Mouse (Mus musculus) forebrain, embryonic 10.5 days (tissue): ENCODE results near the gene Pola2. TPM values are rescaled to one million over a fixed set of nuclear protein-coding genes. Genes with fewer than 3 reads are reported as not detected.
A peak's percentile ranks its signal among the peaks of the same experiment; 100 is the strongest.

ENCODE experiments used
- DNase-seq: peaks from one replicate; pipeline ENCODE4 v3.0.0-alpha.2; 2017; ENCODE audit warnings: low spot score; ENCODE audit errors: extremely low spot score
- H3K27ac ChIP-seq: fragments of 300-500 bp; sonication (generic); 2 replicates; pipeline ENCODE4 v1.5.1; 2016; ENCODE audit warnings: mild to moderate bottlenecking
- H3K27me3 ChIP-seq: fragments of 300-500 bp; sonication (generic); 2 replicates; pipeline ENCODE4 v1.6.1; 2016; ENCODE audit warnings: mild to moderate bottlenecking; ENCODE audit not compliant: poor library complexity, severe bottlenecking
- H3K36me3 ChIP-seq: fragments of 300-500 bp; sonication (generic); replicated peaks from 2 replicates; pipeline ENCODE4 v1.6.1; 2016; ENCODE audit warnings: mild to moderate bottlenecking, moderate library complexity
- H3K4me1 ChIP-seq: fragments of 300-500 bp; sonication (generic); 2 replicates; pipeline ENCODE4 v1.6.1; 2016
- H3K4me3 ChIP-seq: fragments of 300-500 bp; sonication (generic); 2 replicates; pipeline ENCODE4 v1.5.1; 2016; ENCODE audit warnings: mild to moderate bottlenecking, moderate library complexity
- H3K9me3 ChIP-seq: fragments of 300-500 bp; sonication (generic); 2 replicates; pipeline ENCODE4 v1.6.1; 2016; ENCODE audit warnings: mild to moderate bottlenecking, moderate library complexity
- WGBS: fragments of 180-500 bp; shearing (Covaris S2); methylation state at CpG from one replicate; pipeline ENCODE4 v1.1.7; 2016; 5-methylcytosine and 5-hydroxymethylcytosine counted together
- polyA plus RNA-seq: library from polyadenylated mRNA; unstranded; fragments of >200 nt; fragmentation: Nextera tagmentation; extraction: Ambion mirVana; gene quantifications from 2 replicates; pipeline ENCODE4 v1.2.1, GENCODE M21; 2016

The Pola2 gene
- polyA plus RNA-seq, 1 experiment from 2014 or later: 122 TPM

DNA sequence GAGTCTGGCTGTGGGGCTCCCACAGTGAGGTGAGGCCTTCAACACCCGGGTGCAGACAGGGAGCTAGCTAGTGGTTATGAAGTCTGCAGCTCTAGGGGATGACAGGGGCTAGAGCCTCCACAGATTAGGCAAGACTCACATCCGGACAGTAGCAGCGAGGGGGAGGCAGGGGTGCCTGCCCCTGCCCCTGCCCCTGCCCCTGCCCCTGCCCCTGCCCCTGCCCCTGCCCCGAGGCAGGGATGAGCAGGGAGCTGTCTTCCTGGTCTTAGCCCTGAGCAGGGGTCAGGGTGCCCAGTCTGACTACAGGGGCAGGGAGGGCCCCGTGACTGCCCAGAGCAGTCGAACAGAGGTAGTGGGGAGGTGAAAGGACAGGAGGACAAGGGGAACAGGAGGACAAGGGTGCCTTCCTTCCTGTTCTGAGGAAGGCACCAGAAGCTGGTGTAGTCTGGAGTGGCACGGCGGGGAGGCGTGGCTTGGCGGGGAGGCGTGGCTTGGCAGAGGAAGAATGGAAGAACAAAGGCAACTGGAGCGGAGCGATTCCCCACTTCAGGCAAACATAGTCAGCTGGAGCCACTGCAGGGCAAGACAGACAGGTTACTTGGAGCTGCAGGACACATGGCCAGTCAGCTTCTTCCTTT lies 24.9 kb upstream of the Pola2 start:
- Histone ChIP-seq H3K27ac (peak overlapping the region; percentile 85), H3K9me3 (no peaks in the 10 kb centered on the region), H3K27me3 (no peaks in the 10 kb centered on the region), H3K4me1 (peaks cover 26% of the 10 kb centered on the region), H3K4me3 (peak overlapping the region; percentile 33), H3K36me3 (no peaks in the 10 kb centered on the region)
- peak; percentile 82 for DNase-seq
- WGBS: 10% methylated on average over 13 of the region's 13 CpGs

- no peaks in the 10 kb centered on the region for H3K36me3 ChIP-seq
- no peaks in the 10 kb centered on the region for H3K27me3 ChIP-seq
- H3K4me1 ChIP-seq: peaks cover 26% of the 10 kb centered on the region
- H3K4me3 ChIP-seq: no peak overlapping the region
- H3K9me3 ChIP-seq: no peaks in the 10 kb centered on the region
- no peak for DNase-seq
- 68% methylated on average over 5 of the region's 5 CpGs for WGBS
- peak overlapping the region; percentile 85 for H3K27ac ChIP-seq
These were observed 24.2 kb upstream of the Pola2 start for GRCm38 (mm10) chr19:5988027-5988814.

DNA sequence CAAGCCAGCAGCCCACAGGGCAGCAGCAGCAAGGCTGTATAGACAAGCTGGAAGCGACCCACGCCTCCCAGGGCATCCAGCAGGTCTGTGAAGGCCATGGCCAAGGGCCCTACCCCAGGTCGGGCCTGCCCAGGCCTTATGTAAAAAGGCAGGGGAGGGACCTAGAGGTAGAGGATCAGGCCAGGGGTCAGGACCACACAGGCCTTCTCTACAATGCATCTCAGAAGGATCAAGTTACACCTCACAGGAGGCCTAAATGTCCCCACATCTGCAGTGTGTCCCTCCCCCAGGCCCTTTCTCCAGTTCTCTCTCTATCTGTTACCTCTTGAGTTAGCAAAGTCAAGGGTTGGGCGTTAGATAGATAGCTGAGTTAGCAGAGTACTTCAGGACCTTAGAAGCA lies 22.0 kb upstream of the Pola2 start, which contains the start of gene Slc22a20:
TSS of gene Slc22a20 (minus strand) at position 101 of the 400 bp plus-strand sequence.
- H3K4me1 ChIP-seq: peaks cover 26% of the 10 kb centered on the region
- no peaks in the 10 kb centered on the region for H3K36me3 ChIP-seq
- H3K27me3 ChIP-seq: no peaks in the 10 kb centered on the region
- no peaks in the 10 kb centered on the region for H3K9me3 ChIP-seq
- DNase-seq: no peak
- H3K4me3 ChIP-seq: no peak within 1 kb of the TSS
- H3K27ac ChIP-seq: 0 out of 2 replicates have a peak within 1 kb of the TSS, but pooled peaks have one; percentile 30
- WGBS: 53% methylated on average over 4 of the region's 4 CpGs

GRCm38 (mm10) chr19:5980477-5980876 lies 16.5 kb upstream of the Pola2 start:
- H3K4me3 ChIP-seq: no peak overlapping the region
- no peak for DNase-seq
- H3K27me3 ChIP-seq: no peaks in the 10 kb centered on the region
- no peaks in the 10 kb centered on the region for H3K4me1 ChIP-seq
- no peaks in the 10 kb centered on the region for H3K36me3 ChIP-seq
- 87% methylated on average over 9 of the region's 9 CpGs for WGBS
- no peaks in the 10 kb centered on the region for H3K9me3 ChIP-seq
- no peak overlapping the region for H3K27ac ChIP-seq

DNA sequence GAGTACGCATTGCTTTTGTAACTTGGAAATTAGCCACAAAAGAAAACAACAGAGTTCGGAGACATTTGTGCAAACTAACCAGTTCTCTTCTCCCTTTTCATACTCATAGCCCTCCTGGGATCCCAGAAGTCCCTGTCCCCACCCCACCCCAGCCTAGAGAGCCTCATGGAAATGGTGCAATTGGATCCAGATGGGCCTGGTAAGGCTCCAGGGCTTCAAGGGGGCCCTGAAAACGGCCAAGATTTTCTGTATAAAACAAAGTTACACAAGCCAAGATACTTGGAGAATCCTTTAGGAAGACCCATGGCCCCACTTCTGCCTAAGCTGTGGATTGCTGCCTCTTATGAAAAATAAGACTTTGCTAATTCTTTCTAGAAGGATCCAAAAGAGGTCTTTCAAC lies 13.7 kb upstream of the Pola2 start:
- H3K9me3 ChIP-seq: no peaks in the 10 kb centered on the region
- no peaks in the 10 kb centered on the region for H3K4me1 ChIP-seq
- H3K36me3 ChIP-seq: no peaks in the 10 kb centered on the region
- H3K4me3 ChIP-seq: no peak overlapping the region
- DNase-seq: no peak
- 78% methylated on average over 3 of the region's 3 CpGs for WGBS
- H3K27me3 ChIP-seq: no peaks in the 10 kb centered on the region
- H3K27ac ChIP-seq: peak overlapping the region; percentile 16; the same call in 1 of the 2 replicates

DNA sequence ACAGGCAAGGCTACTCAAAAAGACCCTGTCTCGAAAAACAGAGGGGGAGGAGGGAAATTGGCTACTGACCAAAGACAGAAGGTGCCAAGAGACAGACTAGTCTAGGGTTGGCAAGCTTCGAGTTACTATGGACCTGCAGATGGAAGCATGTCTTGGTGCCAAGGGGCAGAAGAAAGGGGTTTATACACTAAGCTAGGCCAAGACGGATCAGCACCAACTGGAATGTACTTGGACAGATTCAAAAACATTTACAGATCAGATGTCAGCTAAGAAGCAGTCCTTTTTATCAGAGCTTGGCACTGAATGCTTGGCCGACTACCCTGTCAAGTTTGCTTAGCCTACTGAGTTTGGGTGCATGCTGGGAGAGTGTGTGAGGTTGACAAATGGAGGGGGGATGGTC lies 11.7 kb upstream of the Pola2 start:
- no peak for DNase-seq
- no peaks in the 10 kb centered on the region for H3K9me3 ChIP-seq
- H3K4me3 ChIP-seq: no peak overlapping the region
- H3K4me1 ChIP-seq: no peaks in the 10 kb centered on the region
- H3K27me3 ChIP-seq: no peaks in the 10 kb centered on the region
- H3K36me3 ChIP-seq: no peaks in the 10 kb centered on the region
- WGBS: 86% methylated on average over 4 of the region's 4 CpGs
- H3K27ac ChIP-seq: no peak overlapping the region

DNA sequence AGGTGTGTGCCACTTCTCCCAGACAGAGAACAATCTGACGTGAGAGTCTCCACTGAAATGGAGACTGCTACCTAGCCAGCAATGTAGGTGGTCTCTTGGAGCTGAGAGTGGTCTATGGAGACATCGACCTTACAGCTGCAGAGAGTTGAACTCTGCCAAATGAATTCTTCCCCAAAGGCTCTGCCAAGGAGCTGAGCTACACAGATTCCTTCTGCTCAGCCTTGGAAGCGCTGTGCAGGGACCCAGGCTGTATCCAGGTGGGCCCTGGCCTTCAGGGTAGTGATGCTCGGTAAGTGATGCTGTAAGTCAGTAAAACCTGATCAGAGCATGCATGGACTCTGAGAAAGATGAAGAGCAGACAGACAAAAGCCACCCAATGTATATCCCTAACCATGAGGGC lies 11.1 kb upstream of the Pola2 start:
- Histone ChIP-seq H3K9me3 (no peaks in the 10 kb centered on the region), H3K27ac (no peak overlapping the region), H3K36me3 (no peaks in the 10 kb centered on the region), H3K4me3 (no peak overlapping the region), H3K4me1 (no peaks in the 10 kb centered on the region), H3K27me3 (no peaks in the 10 kb centered on the region)
- DNase-seq: no peak
- 80% methylated on average over 4 of the region's 4 CpGs for WGBS

DNA sequence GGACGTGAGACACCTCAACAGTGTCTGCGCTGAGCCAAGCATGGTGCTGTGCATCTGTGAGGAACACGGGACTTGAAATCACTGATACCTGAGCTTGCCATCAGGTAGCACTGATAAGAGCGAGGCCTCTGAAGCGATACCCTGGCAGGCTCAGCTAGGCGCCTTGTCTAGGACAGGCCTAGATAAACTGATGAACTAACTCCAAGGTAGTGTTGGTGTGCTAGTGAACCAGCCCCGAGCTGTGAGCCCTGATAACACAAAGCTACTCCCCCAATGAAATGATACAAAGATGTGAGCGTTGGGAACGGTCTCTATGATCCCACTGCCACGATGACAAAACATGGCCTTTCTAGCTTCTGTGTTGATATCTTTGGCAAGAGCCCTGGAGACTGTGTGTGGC lies 3.7 kb upstream of the Pola2 start:
- no peaks in the 10 kb centered on the region for H3K27me3 ChIP-seq
- H3K4me3 ChIP-seq: no peak overlapping the region
- WGBS: 91% methylated on average over 10 of the region's 10 CpGs
- H3K36me3 ChIP-seq: no peaks in the 10 kb centered on the region
- no peak overlapping the region for H3K27ac ChIP-seq
- peaks cover 22% of the 10 kb centered on the region for H3K4me1 ChIP-seq
- DNase-seq: no peak
- no peaks in the 10 kb centered on the region for H3K9me3 ChIP-seq

DNA sequence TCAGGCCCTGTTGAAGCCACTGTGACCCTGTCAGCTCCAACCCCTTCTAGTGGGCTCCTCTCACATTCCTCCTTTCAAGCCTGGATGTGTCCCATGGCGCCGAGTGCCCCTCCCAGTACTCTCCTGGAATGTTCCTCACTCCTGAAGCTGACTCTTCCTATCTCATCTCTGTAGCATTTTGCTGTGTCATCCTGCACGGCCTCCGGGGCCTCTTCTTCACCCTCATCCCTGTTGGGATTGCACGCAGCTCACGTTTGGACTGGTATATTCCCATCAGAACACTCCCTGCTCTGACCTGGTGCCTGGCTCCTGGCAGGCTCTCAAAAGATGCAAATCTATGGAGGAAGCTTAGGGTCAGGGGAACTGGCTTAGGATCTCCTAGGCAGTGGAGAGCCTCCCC lies 2.8 kb upstream of the Pola2 start:
- peaks cover 29% of the 10 kb centered on the region for H3K4me1 ChIP-seq

GRCm38 (mm10) chr19:5965910-5966309 lies 1.9 kb upstream of the Pola2 start:
- H3K9me3 ChIP-seq: no peaks in the 10 kb centered on the region
- no peak overlapping the region for H3K4me3 ChIP-seq
- H3K27me3 ChIP-seq: no peaks in the 10 kb centered on the region
- DNase-seq: no peak
- peaks cover 37% of the 10 kb centered on the region for H3K4me1 ChIP-seq
- peaks cover 14% of the 10 kb centered on the region for H3K36me3 ChIP-seq
- no peak overlapping the region for H3K27ac ChIP-seq
- 88% methylated on average over 2 of the region's 2 CpGs for WGBS

More for the DNA sequence above, 2.8 kb upstream of the Pola2 start:
- DNase-seq: no peak
- H3K27me3 ChIP-seq: no peaks in the 10 kb centered on the region
- H3K4me3 ChIP-seq: no peak overlapping the region
- no peaks in the 10 kb centered on the region for H3K9me3 ChIP-seq
- no peak overlapping the region for H3K27ac ChIP-seq
- WGBS: 73% methylated on average over 6 of the region's 6 CpGs
- H3K36me3 ChIP-seq: peaks cover 5% of the 10 kb centered on the region; the same call in 1 of the 2 replicates

GRCm38 (mm10) chr19:5965280-5965679 lies 1.3 kb upstream of the Pola2 start:
- H3K36me3 ChIP-seq: peaks cover 20% of the 10 kb centered on the region
- H3K4me1 ChIP-seq: peaks cover 37% of the 10 kb centered on the region
- WGBS: 13% methylated on average over 4 of the region's 4 CpGs
- H3K27me3 ChIP-seq: no peaks in the 10 kb centered on the region
- H3K27ac ChIP-seq: 0 out of 2 replicates have a peak overlapping the region, but pooled peaks have one; percentile 92
- peak; percentile 74 for DNase-seq
- H3K9me3 ChIP-seq: no peaks in the 10 kb centered on the region
- H3K4me3 ChIP-seq: peak overlapping the region; percentile 82; the same call in 1 of the 2 replicates

DNA sequence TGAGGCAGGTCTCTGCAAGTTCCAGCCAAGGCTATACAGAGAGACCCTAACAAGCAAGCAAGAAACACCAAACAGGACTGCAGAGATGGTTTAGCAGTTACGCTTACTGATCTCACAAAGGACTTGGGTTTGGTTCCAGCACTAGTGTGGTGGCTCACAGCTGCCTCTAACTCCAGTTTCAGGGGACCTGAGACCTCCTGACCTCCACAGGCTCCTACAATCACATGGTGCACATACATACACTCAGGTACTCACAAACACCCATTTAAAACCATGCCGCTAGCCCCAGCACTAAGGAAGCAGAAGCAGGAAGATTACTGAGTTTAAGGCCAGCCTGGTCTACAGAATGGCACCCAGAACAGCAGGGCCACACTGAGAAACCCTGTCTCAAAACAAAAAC lies 802 bp upstream of the Pola2 start:
- WGBS: 79% methylated on average over 2 of the region's 2 CpGs
- Histone ChIP-seq H3K4me3 (peak overlapping the region; percentile 82), H3K9me3 (no peaks in the 10 kb centered on the region), H3K36me3 (peaks cover 25% of the 10 kb centered on the region), H3K27me3 (no peaks in the 10 kb centered on the region), H3K27ac (peak overlapping the region; percentile 92; the same call in 1 of the 2 replicates), H3K4me1 (peaks cover 37% of the 10 kb centered on the region)
- no peak for DNase-seq

DNA sequence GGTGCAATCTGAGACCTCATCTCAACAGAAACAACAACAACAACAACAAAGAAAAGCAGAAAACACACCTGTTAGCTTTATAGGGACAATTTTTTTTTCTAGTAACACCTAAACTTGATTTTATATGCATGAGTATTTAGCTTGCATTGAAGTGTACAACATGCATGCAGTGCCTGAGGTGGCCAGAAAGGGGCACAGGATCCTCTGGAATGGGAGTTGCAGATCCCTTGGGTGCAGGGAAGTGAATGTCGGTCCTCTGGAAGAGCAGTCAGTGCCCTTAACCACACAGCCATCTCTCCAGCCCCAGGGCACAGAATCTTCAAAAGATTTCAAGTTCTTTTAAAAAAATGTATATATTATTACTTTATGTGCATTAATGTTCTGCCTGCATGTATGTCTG lies 1.4 kb downstream of the Pola2 start:
- Histone ChIP-seq H3K4me3 (peak overlapping the region; percentile 82), H3K27ac (no peak overlapping the region), H3K36me3 (peaks cover 46% of the 10 kb centered on the region), H3K4me1 (peaks cover 37% of the 10 kb centered on the region), H3K9me3 (no peaks in the 10 kb centered on the region), H3K27me3 (no peaks in the 10 kb centered on the region)
- no peak for DNase-seq
- 41% methylated on average over 1 of the region's 1 CpGs for WGBS
